Mouse (Mus musculus) gastrocnemius, adult 2 months (tissue): Measurements from ENCODE around the gene Casp3. TPM values are rescaled to one million over a fixed set of nuclear protein-coding genes. Genes with fewer than 3 reads are reported as not detected.

Experiments used
- DNase-seq: peaks from one replicate; pipeline ENCODE4 v3.0.0; 2022
- H3K27ac ChIP-seq: fragments of 200-600 bp; 2 replicates; pipeline ENCODE4 v1.8.1; 2022; ENCODE audit warnings: mild to moderate bottlenecking
- H3K4me3 ChIP-seq: fragments of 200-600 bp; 2 replicates; pipeline ENCODE4 v1.8.1; 2022; ENCODE audit warnings: mild to moderate bottlenecking, moderate library complexity
- CTCF ChIP-seq: fragments of 200-600 bp; IDR thresholded peaks from 2 replicates; pipeline ENCODE4 v1.8.1; 2022; ENCODE audit warnings: antibody characterized with exemption, mild to moderate bottlenecking, moderate library complexity
- intact Hi-C: fragments of 180-260 bp; cut with DNase I; formaldehyde crosslinking; loops from one replicate; pipeline ENCODE4 v1.15.1; 2025
- total RNA-seq, 2 experiments: library from RNA; stranded (reverse); gene quantifications; 2 replicates each; pipeline ENCODE4 v1.2.3; 2021

The Casp3 gene
- total RNA-seq, 2 experiments from 2014 or later: 1.3 to 1.8 TPM

- intact Hi-C loops: loop anchor here (5.0 kb wide), 1 partner anchor 64 kb away; the partner anchor contains the start of gene Cenpu
- H3K4me3 ChIP-seq: no peak overlapping the region
- no peak overlapping the region for H3K27ac ChIP-seq
Observed at GRCm38 (mm10) chr8:46615936-46616335, 1.2 kb upstream of the Casp3 start.

GRCm38 (mm10) chr8:46617690-46618620 is 864 bp downstream of the Casp3 start:
- no peak for TF ChIP-seq CTCF
- intact Hi-C loops: loop anchor here (5.0 kb wide), 1 partner anchor 66 kb away; the partner anchor contains the start of gene Cenpu
- Histone ChIP-seq H3K27ac (peak overlapping the region; percentile 83), H3K4me3 (peak overlapping the region; percentile 94)
- DNase-seq: no peak

More at GRCm38 (mm10) chr8:46615936-46616335, 1.2 kb upstream of the Casp3 start:
- no peak for DNase-seq
- no peak for TF ChIP-seq CTCF

- intact Hi-C loops: loop anchor here (5.0 kb wide), 1 partner anchor 66 kb away; the partner anchor contains the start of gene Cenpu
Observed at GRCm38 (mm10) chr8:46618639-46619320, 1.7 kb downstream of the Casp3 start.

GRCm38 (mm10) chr8:46622446-46623270 is 5.6 kb downstream of the Casp3 start:
- intact Hi-C loops: no loop called here
- H3K4me3 ChIP-seq: no peak overlapping the region
- no peak for TF ChIP-seq CTCF
- no peak overlapping the region for H3K27ac ChIP-seq
- no peak for DNase-seq

More at GRCm38 (mm10) chr8:46618639-46619320, 1.7 kb downstream of the Casp3 start:
- Histone ChIP-seq H3K4me3 (peak overlapping the region; percentile 94), H3K27ac (peak overlapping the region; percentile 83)
- DNase-seq: no peak
- no peak for TF ChIP-seq CTCF

- TF ChIP-seq CTCF: no peak
- intact Hi-C loops: no loop called here
- Histone ChIP-seq H3K27ac (no peak overlapping the region), H3K4me3 (no peak overlapping the region)
- no peak for DNase-seq
Observed at GRCm38 (mm10) chr8:46625166-46625565, 8.1 kb downstream of the Casp3 start.

GRCm38 (mm10) chr8:46626642-46627041 is 9.6 kb downstream of the Casp3 start:
- intact Hi-C loops: no loop called here
- H3K27ac ChIP-seq: no peak overlapping the region

GRCm38 (mm10) chr8:46627881-46628280 is 10.8 kb downstream of the Casp3 start:
- Histone ChIP-seq H3K4me3 (no peak overlapping the region), H3K27ac (no peak overlapping the region)
- intact Hi-C loops: no loop called here
- TF ChIP-seq CTCF: no peak
- DNase-seq: no peak

More at GRCm38 (mm10) chr8:46626642-46627041, 9.6 kb downstream of the Casp3 start:
- no peak overlapping the region for H3K4me3 ChIP-seq
- DNase-seq: no peak
- no peak for TF ChIP-seq CTCF

GRCm38 (mm10) chr8:46628645-46629044 is 11.6 kb downstream of the Casp3 start:
- H3K4me3 ChIP-seq: no peak overlapping the region
- DNase-seq: no peak
- no peak overlapping the region for H3K27ac ChIP-seq
- no peak for TF ChIP-seq CTCF
- intact Hi-C loops: no loop called here

- intact Hi-C loops: no loop called here
- TF ChIP-seq CTCF: no peak
- no peak overlapping the region for H3K27ac ChIP-seq
- no peak overlapping the region for H3K4me3 ChIP-seq
- no peak for DNase-seq
Observed at GRCm38 (mm10) chr8:46630422-46630821, 13.3 kb downstream of the Casp3 start.

- intact Hi-C loops: no loop called here
- DNase-seq: no peak
- Histone ChIP-seq H3K4me3 (no peak overlapping the region), H3K27ac (no peak overlapping the region)
- TF ChIP-seq CTCF: no peak
Observed at GRCm38 (mm10) chr8:46630932-46631331, 13.8 kb downstream of the Casp3 start.

GRCm38 (mm10) chr8:46639010-46639571 is 22.0 kb downstream of the Casp3 start:
- Histone ChIP-seq H3K27ac (peak overlapping the region; percentile 66), H3K4me3 (peak overlapping the region; percentile 30)
- TF ChIP-seq CTCF: no peak
- intact Hi-C loops: no loop called here
- DNase-seq: peak; percentile 63

GRCm38 (mm10) chr8:46639852-46640251 is 22.8 kb downstream of the Casp3 start:
- DNase-seq: no peak
- Histone ChIP-seq H3K4me3 (no peak overlapping the region), H3K27ac (peak overlapping the region; percentile 66)
- intact Hi-C loops: no loop called here
- TF ChIP-seq CTCF: no peak
